Mouse (Mus musculus): ENCODE results near the gene Prdx6. TPM values are rescaled to one million over a fixed set of nuclear protein-coding genes. Genes with fewer than 3 reads are reported as not detected.

Gene Prdx6
- 168 and 232 TPM in 2 replicates for polyA plus RNA-seq (2015; fragmentation: Nextera tagmentation; extraction: Ambion mirVana)

DNA sequence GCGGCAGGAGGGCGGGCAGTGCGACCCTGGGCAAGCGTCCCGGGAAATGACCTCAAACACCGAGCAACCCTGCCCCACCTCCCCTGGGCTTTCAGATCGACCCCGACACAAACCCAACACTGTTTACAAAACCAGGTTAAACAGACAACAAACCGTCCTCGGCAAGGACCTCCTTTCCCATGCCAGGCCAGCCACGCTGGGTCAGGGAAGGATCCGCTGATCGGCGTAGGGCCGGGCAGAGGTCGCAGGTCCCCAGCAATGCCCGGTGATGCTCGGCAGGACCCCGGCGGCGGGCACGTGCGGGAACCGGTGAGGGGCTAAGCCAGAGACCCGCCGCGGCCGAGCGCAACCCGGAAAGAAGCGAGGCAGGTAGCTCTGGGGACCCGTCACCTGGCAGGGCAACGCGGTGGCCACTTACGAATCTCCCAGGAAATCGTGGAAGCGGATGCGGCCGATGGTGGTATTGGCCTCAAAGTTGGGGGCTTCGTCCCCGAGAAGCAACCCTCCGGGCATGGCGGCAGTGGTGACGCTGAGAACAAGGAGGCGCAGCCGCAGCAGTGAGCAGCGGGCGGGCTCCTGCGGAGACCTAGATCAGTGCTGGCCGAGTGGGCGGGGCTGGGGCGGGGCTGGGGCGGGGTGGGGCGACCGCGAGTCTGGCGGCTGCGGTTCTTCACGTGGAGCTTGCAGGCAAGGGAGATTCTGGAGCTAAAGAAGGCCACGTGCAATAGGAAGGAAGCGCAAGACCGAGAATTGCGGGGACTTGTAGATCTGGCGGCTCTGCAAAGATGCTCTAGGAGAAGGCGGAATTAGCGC lies at the start of gene Prdx6:
TSS of gene Prdx6 (minus strand) at position 616 of the 813 bp plus-strand sequence.
- Histone ChIP-seq H3K4me1 (peaks cover 32% of the 10 kb centered on the region), H3K27ac (replicated peaks) (peak within 1 kb of the TSS; percentile 78), H3K9ac (replicated peaks) (peak within 1 kb of the TSS; percentile 82), H3K4me2 (peak within 1 kb of the TSS; percentile 85), H3K4me3 (replicated peaks) (peak within 1 kb of the TSS; percentile 81), H3K27me3 (replicated peaks) (no peaks in the 10 kb centered on the region), H3K36me3 (peaks cover 3% of the 10 kb centered on the region; the same call in 1 of the 2 replicates), H3K9me3 (replicated peaks) (no peaks in the 10 kb centered on the region)
- ATAC-seq (ENCODE audit: low FRiP score): peak; percentile 97
- under 1% methylated on average over 62 of the region's 66 CpGs for WGBS

DNA sequence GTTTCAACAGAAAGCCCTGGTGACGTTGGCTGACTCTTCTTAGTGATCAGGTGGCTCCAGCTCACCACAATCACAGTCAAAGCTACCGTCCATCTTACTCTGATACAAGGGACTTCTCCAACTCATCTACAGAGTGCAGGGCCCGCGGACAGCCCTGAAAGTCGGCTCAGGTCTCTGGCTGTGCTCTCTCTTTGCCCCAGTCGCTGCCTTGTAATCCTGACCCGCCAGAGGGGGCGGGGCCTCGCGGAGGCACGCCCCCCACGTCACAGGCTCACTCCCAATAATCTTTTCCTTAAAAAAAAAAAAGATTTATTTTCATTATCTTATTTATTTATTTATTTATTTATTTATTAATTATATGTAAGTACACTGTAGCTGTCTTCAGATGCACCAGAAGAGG lies 37.2 kb upstream of the Prdx6 start:
- Histone ChIP-seq H3K9ac (replicated peaks) (no peak overlapping the region), H3K36me3 (no peaks in the 10 kb centered on the region), H3K4me2 (no peak overlapping the region), H3K27me3 (replicated peaks) (no peaks in the 10 kb centered on the region), H3K4me3 (replicated peaks) (no peak overlapping the region), H3K4me1 (no peaks in the 10 kb centered on the region), H3K9me3 (replicated peaks) (peaks cover 5% of the 10 kb centered on the region; the same call in 1 of the 2 replicates), H3K27ac (replicated peaks) (no peak overlapping the region)
- 48% methylated on average over 12 of the region's 12 CpGs for WGBS
- ATAC-seq (ENCODE audit: low FRiP score): no peak

DNA sequence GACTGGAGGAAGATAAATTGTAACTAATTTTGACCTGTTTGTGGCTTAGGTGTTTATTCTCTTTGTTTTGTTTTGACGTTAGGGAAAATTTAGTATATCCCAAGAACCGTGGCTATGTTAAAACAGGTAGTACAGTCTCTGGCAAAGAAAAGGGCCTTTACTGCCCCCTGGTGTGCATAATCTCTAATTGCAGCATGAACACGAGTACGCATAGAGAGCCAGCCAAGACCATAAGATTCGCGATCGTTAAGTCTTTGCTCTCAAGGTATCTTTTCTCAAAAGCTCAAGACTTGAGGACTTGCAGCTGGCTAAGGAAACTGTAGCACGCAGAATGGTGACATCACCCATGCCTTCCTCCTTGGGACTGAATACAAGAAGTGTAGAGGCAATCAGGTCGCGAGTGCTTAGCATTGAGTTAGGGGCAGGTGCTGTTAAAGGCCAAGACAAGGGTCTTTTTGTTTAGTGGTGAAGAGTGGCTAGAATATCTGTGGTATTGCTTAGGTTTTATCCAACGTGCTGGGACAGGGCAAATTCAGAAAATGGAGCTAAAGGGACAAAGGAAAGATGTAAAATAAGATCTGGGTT lies 35.8 kb upstream of the Prdx6 start:
- Histone ChIP-seq H3K27me3 (replicated peaks) (no peaks in the 10 kb centered on the region), H3K4me1 (no peaks in the 10 kb centered on the region), H3K9me3 (replicated peaks) (peaks cover 5% of the 10 kb centered on the region; the same call in 1 of the 2 replicates), H3K36me3 (no peaks in the 10 kb centered on the region), H3K4me3 (replicated peaks) (no peak overlapping the region), H3K4me2 (no peak overlapping the region), H3K9ac (replicated peaks) (no peak overlapping the region), H3K27ac (replicated peaks) (no peak overlapping the region)
- ATAC-seq (ENCODE audit: low FRiP score): no peak; the same call in 1 of the 2 replicates
- 33% methylated on average over 11 of the region's 11 CpGs for WGBS

DNA sequence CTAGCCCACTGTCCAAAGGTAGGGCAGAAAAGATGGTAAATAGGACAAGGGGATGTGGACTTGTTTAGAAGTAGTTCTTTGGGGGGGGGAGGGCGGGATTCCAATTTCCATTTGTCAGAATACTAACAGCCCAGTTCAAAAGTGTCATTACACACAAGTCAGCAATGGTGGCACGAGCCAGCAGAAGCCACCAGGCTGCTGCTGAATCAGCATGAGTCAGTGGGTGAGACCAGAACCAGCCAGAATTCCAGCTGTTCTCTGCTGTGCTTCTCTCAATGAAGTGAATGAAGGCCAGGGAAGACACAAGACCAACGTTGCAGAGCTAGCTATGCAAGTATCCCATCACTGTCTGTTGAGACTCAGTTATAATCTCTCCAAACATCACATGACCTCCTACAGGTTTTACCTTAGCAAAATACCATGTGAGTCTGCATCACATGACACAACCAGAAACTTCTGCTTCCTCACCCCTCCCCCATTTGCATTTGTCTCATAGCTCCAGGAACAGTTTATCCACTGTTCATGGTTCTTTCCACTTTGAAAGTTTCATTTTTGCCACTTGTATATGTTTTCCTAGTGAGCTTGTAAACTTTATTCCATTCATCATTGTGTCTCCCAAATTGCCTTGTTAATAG lies 30.2 kb upstream of the Prdx6 start:
- no peak overlapping the region for H3K9ac ChIP-seq (replicated peaks)
- H3K27ac ChIP-seq (replicated peaks): no peak overlapping the region
- WGBS: 80% methylated on average over 3 of the region's 3 CpGs
- no peak for ATAC-seq (ENCODE audit: low FRiP score)
- H3K36me3 ChIP-seq: no peaks in the 10 kb centered on the region
- no peak overlapping the region for H3K4me3 ChIP-seq (replicated peaks)
- no peak overlapping the region for H3K4me2 ChIP-seq
- no peaks in the 10 kb centered on the region for H3K27me3 ChIP-seq (replicated peaks)
- H3K9me3 ChIP-seq (replicated peaks): no peaks in the 10 kb centered on the region
- H3K4me1 ChIP-seq: no peaks in the 10 kb centered on the region

DNA sequence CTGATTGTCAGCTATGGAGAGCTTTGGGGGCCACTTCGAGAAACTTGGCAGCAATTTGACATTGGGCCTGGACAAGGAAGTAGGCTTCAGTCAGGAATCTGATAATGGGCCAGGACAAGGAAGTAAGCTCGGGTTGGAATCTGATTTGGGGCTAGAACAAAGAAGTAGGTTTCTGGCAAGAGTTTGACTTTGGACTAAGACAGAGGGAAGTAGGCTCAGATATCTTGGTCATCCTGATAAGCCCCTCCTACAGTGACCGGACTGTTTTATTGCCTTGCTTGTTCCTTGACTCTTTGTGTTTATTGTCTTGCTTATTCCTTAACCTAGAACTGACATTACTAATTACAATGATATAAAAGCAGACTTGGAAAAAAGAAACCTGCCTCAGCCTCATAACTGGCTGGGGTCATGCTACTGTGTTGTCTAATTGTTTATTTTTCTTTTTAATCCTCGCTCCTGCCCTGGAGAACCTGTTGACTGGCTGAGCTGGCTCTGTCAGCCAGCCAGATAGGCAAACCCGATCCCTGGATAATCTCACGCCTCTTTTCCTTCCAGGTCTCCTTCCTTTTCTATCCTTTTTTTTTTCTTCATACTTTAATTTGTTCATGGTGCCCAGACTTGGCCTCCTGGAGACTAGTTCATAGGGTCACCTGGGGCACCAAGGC lies 28.4 kb upstream of the Prdx6 start:
- no peak for ATAC-seq (ENCODE audit: low FRiP score)
- H3K9ac ChIP-seq (replicated peaks): no peak overlapping the region
- 72% methylated on average over 6 of the region's 6 CpGs for WGBS

DNA sequence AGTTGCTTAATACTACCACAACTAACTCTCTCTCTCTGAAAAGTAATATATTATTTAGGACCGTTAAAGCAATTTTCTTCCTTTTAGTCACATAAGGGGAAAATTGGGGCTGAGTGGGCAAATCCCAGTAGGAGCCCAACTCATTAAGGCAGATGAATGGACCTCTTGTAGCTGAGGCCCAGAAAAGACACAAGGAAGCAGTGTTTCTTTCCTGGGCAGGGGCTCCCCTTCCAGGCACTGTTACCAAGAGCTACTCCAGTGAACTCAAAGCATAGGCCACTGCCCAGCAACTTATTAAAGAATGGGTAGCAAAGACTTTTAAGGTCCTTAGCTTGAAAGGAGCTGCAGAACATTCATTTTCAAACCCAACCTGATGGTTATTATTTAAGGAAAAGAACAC lies 22.5 kb upstream of the Prdx6 start:
- no peak overlapping the region for H3K4me3 ChIP-seq (replicated peaks)
- no peak overlapping the region for H3K27ac ChIP-seq (replicated peaks)
- H3K36me3 ChIP-seq: no peaks in the 10 kb centered on the region
- H3K4me1 ChIP-seq: 0 out of 2 replicates have a peak, but pooled peaks cover 4% of the 10 kb centered on the region
- no peak overlapping the region for H3K9ac ChIP-seq (replicated peaks)
- ATAC-seq (ENCODE audit: low FRiP score): no peak
- no peak overlapping the region for H3K4me2 ChIP-seq
- no peaks in the 10 kb centered on the region for H3K27me3 ChIP-seq (replicated peaks)
- no peaks in the 10 kb centered on the region for H3K9me3 ChIP-seq (replicated peaks)
- WGBS: 13% methylated on average over 1 of the region's 1 CpGs

More for the DNA sequence above, 28.4 kb upstream of the Prdx6 start:
- Histone ChIP-seq H3K27ac (replicated peaks) (no peak overlapping the region), H3K4me2 (no peak overlapping the region), H3K4me3 (replicated peaks) (no peak overlapping the region), H3K9me3 (replicated peaks) (no peaks in the 10 kb centered on the region), H3K36me3 (no peaks in the 10 kb centered on the region), H3K4me1 (no peaks in the 10 kb centered on the region), H3K27me3 (replicated peaks) (no peaks in the 10 kb centered on the region)

DNA sequence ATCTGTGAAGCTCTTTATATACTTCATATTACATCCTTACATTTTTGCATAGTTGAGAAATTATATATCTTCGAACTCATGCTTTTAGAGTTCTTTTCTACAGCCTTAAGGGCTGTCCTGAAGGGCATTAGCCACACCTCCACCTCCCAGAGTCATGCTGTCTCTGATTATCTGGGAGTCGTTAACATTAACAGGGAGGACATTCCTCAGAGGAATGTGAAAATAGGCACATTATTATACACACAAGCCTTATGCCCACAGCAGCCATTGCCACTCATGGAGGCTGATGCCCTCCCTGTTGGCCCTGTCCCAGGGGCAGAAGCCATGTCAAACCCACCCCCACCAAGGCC lies 20.4 kb upstream of the Prdx6 start:
- 70% methylated on average over 2 of the region's 2 CpGs for WGBS
- no peak overlapping the region for H3K4me3 ChIP-seq (replicated peaks)
- no peaks in the 10 kb centered on the region for H3K27me3 ChIP-seq (replicated peaks)
- ATAC-seq (ENCODE audit: low FRiP score): no peak
- no peak overlapping the region for H3K27ac ChIP-seq (replicated peaks)
- H3K9ac ChIP-seq (replicated peaks): no peak overlapping the region
- no peak overlapping the region for H3K4me2 ChIP-seq
- no peaks in the 10 kb centered on the region for H3K36me3 ChIP-seq
- H3K9me3 ChIP-seq (replicated peaks): no peaks in the 10 kb centered on the region
- 0 out of 2 replicates have a peak, but pooled peaks cover 4% of the 10 kb centered on the region for H3K4me1 ChIP-seq

DNA sequence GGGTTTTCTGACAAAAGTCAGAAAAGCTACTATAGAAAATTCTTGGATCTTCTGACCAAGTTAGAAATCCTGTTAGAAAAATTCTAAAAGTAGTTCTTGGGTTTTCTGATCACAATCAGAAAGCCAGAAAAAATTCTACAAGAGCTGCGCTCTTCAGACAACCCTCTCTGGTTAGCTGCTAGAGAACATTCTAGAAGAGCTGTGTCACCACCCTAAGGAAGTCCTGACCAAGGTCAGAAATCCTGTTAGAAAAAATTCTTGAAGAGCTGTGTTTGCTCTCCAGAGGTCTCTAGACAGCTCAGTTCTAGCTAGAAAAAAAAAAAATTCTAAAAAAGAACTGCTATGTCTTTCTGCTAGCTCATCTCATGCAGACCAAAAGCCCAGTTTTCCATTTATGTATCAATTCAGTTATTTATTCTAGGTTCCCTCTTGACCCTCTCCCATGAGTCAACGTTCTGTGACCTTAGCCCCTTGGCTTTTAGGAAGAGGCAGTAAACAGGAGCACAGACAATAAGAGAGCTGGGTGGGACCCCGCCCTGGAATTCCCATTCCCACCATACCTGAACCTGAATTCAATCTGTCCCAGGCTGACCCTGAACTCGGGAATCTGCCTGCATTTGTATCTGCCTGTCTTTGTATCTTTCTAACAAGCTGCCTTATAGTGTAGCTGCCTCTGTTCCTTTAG lies 19.9 kb upstream of the Prdx6 start:
- Histone ChIP-seq H3K36me3 (no peaks in the 10 kb centered on the region), H3K4me1 (0 out of 2 replicates have a peak, but pooled peaks cover 4% of the 10 kb centered on the region), H3K9ac (replicated peaks) (no peak overlapping the region), H3K9me3 (replicated peaks) (no peaks in the 10 kb centered on the region), H3K27ac (replicated peaks) (no peak overlapping the region), H3K4me3 (replicated peaks) (no peak overlapping the region), H3K4me2 (no peak overlapping the region), H3K27me3 (replicated peaks) (no peaks in the 10 kb centered on the region)
- 82% methylated on average over 4 of the region's 4 CpGs for WGBS
- ATAC-seq (ENCODE audit: low FRiP score): no peak

DNA sequence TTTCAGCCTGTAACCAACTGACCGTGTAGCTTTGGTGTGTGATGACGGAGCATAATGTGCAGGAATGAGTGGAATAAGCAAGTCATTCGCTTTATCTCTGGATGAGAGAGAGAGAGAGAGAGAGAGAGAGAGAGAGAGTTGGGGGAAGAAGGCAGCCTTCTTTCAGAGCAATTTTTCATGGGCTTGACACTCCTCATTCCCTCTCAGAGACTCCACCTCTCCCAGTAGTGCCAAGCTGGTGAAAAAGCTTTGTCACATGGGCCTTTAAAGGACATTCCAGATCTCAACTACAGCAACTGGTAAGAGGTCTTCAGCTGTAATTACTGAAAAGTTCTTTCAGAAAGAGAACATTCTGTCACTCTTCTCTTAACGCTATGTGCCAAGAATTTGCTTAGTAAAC lies 18.3 kb upstream of the Prdx6 start:
- Histone ChIP-seq H3K9me3 (replicated peaks) (no peaks in the 10 kb centered on the region), H3K4me3 (replicated peaks) (no peak overlapping the region), H3K4me2 (no peak overlapping the region), H3K9ac (replicated peaks) (no peak overlapping the region), H3K36me3 (no peaks in the 10 kb centered on the region), H3K4me1 (0 out of 2 replicates have a peak, but pooled peaks cover 4% of the 10 kb centered on the region), H3K27me3 (replicated peaks) (no peaks in the 10 kb centered on the region), H3K27ac (replicated peaks) (no peak overlapping the region)
- ATAC-seq (ENCODE audit: low FRiP score): peak; percentile 81
- WGBS: 62% methylated on average over 4 of the region's 4 CpGs

DNA sequence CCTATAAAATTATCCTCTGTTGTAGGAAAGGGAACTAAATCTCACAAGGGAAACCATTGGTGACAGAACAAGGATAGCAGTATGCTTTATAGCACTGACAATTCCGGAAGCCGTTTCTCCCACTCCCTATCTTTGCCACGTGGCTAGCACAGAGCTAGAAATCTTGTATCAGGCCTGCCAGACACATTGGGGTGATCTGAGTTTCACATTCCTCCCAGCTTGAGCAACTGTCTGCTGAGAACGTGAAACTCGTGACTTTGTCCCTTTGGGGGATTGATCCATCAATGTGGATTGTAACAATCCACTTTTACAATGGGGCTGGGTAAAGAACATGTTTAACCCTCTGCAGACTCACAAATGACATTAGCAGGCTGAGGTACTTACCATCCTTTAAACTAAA lies 17.9 kb upstream of the Prdx6 start:
- Histone ChIP-seq H3K27me3 (replicated peaks) (no peaks in the 10 kb centered on the region), H3K36me3 (no peaks in the 10 kb centered on the region), H3K4me3 (replicated peaks) (no peak overlapping the region), H3K9me3 (replicated peaks) (no peaks in the 10 kb centered on the region), H3K9ac (replicated peaks) (no peak overlapping the region), H3K27ac (replicated peaks) (no peak overlapping the region), H3K4me1 (0 out of 2 replicates have a peak, but pooled peaks cover 4% of the 10 kb centered on the region), H3K4me2 (no peak overlapping the region)
- ATAC-seq (ENCODE audit: low FRiP score): no peak
- 50% methylated on average over 5 of the region's 5 CpGs for WGBS

DNA sequence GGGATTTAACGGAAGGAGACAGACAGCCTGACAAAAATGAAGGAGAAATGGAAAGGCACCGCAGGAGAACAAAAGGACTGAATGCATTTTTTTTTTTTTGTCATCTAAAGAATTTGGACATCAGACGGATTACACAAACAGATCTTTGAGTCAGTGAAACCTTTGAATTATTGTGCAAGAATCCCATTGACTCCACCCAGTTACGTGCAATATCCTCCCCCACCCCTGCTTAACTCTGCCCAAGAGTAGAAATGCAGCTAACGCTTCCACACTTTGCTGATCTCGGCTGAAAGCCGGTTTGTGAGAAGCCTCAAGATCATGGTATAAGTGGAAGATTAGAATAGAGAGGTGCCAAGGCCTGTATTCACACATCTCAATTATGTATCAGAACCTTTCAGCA lies 17.1 kb upstream of the Prdx6 start:
- no peak overlapping the region for H3K9ac ChIP-seq (replicated peaks)
- H3K9me3 ChIP-seq (replicated peaks): no peaks in the 10 kb centered on the region
- no peak overlapping the region for H3K4me3 ChIP-seq (replicated peaks)
- H3K27me3 ChIP-seq (replicated peaks): no peaks in the 10 kb centered on the region
- ATAC-seq (ENCODE audit: low FRiP score): no peak
- H3K4me2 ChIP-seq: no peak overlapping the region
- H3K27ac ChIP-seq (replicated peaks): no peak overlapping the region
- WGBS: 79% methylated on average over 7 of the region's 7 CpGs
- H3K4me1 ChIP-seq: 0 out of 2 replicates have a peak, but pooled peaks cover 4% of the 10 kb centered on the region
- H3K36me3 ChIP-seq: no peaks in the 10 kb centered on the region
